Mouse (Mus musculus): ENCODE results near the gene Ctxn2.
"Not testable (repeated sequence)": the region's sequence is repeated elsewhere in the genome, so short reads cannot be mapped to it uniquely, and the experiment has no call there.

The Ctxn2 gene

GRCm38 (mm10) chr2:125135903-125136811 is at the start of gene Ctxn2:
TSS of gene Ctxn2 (plus strand) at chr2:125136692.
- peak; percentile 78 for DNase-seq (ENCODE audit: low spot score)

- no peak for DNase-seq (ENCODE audit: low spot score)
Measured at GRCm38 (mm10) chr2:125088757-125089156, 47.7 kb upstream of the Ctxn2 start.

- not testable (repeated sequence) for DNase-seq (ENCODE audit: low spot score)
Measured at GRCm38 (mm10) chr2:125092123-125092522, 44.4 kb upstream of the Ctxn2 start.

GRCm38 (mm10) chr2:125104491-125104890 is 32.0 kb upstream of the Ctxn2 start:
- DNase-seq (ENCODE audit: low spot score) = not testable (repeated sequence)

GRCm38 (mm10) chr2:125106536-125106935 is 30.0 kb upstream of the Ctxn2 start:
- DNase-seq (ENCODE audit: low spot score) = not testable (repeated sequence)

GRCm38 (mm10) chr2:125119381-125120110 is 16.9 kb upstream of the Ctxn2 start:
- DNase-seq (ENCODE audit: low spot score) = no peak

- no peak for DNase-seq (ENCODE audit: low spot score)
Measured at GRCm38 (mm10) chr2:125122288-125122623, 14.2 kb upstream of the Ctxn2 start.

GRCm38 (mm10) chr2:125122624-125123476 is 13.6 kb upstream of the Ctxn2 start:
- peak; percentile 34 for DNase-seq (ENCODE audit: low spot score)

GRCm38 (mm10) chr2:125123477-125123852 is 13.0 kb upstream of the Ctxn2 start, which contains the start of gene Myef2:
TSS of gene Myef2 (minus strand) at chr2:125123661.
- peak; percentile 81 for DNase-seq (ENCODE audit: low spot score)

- DNase-seq (ENCODE audit: low spot score) = no peak
Measured at GRCm38 (mm10) chr2:125125824-125126223, 10.7 kb upstream of the Ctxn2 start.

- DNase-seq (ENCODE audit: low spot score) = no peak
Measured at GRCm38 (mm10) chr2:125126792-125127191, 9.7 kb upstream of the Ctxn2 start.

GRCm38 (mm10) chr2:125134113-125134512 is 2.4 kb upstream of the Ctxn2 start:
- no peak for DNase-seq (ENCODE audit: low spot score)

- DNase-seq (ENCODE audit: low spot score) = no peak
Measured at GRCm38 (mm10) chr2:125136846-125137245, 354 bp downstream of the Ctxn2 start.

- no peak for DNase-seq (ENCODE audit: low spot score)
Measured at GRCm38 (mm10) chr2:125142336-125142735, 5.8 kb downstream of the Ctxn2 start.

- no peak for DNase-seq (ENCODE audit: low spot score)
Measured at GRCm38 (mm10) chr2:125152388-125152787, 15.9 kb downstream of the Ctxn2 start, which contains the start of gene Slc12a1. TSS of gene Slc12a1 (plus strand) at chr2:125152505.

GRCm38 (mm10) chr2:125154294-125154693 is 17.8 kb downstream of the Ctxn2 start:
- DNase-seq (ENCODE audit: low spot score) = no peak

- DNase-seq (ENCODE audit: low spot score) = no peak
Measured at GRCm38 (mm10) chr2:125155504-125155903, 19.0 kb downstream of the Ctxn2 start.

GRCm38 (mm10) chr2:125162012-125162470 is 25.5 kb downstream of the Ctxn2 start:
- DNase-seq (ENCODE audit: low spot score) = no peak

- no peak for DNase-seq (ENCODE audit: low spot score)
Measured at GRCm38 (mm10) chr2:125178225-125178798, 41.8 kb downstream of the Ctxn2 start.

- no peak for DNase-seq (ENCODE audit: low spot score)
Measured at GRCm38 (mm10) chr2:125187904-125188303, 51.4 kb downstream of the Ctxn2 start.

GRCm38 (mm10) chr2:125189197-125189596 is 52.7 kb downstream of the Ctxn2 start:
- DNase-seq (ENCODE audit: low spot score) = peak; percentile 36

GRCm38 (mm10) chr2:125192905-125193304 is 56.4 kb downstream of the Ctxn2 start:
- no peak for DNase-seq (ENCODE audit: low spot score)

Measured in yolk sac, embryonic 10.5 days (tissue).